Mouse (Mus musculus) embryonic fibroblast, embryonic 13.5 days (primary cell): ENCODE data around the gene Dlgap5.

ENCODE experiments used
- CTCF ChIP-seq: IDR thresholded peaks from 2 replicates; pipeline ENCODE4 v1.5.1; 2011; ENCODE audit warnings: mild to moderate bottlenecking, control low read depth, low read length, moderate library complexity, borderline replicate concordance; ENCODE audit not compliant: insufficient read depth
- POLR2A ChIP-seq: IDR thresholded peaks from 2 replicates; pipeline ENCODE4 v1.6.1; 2011; ENCODE audit warnings: low read depth, mild to moderate bottlenecking, control low read depth, low read length, moderate library complexity

- no peak for TF ChIP-seq POLR2A
- TF ChIP-seq CTCF, result no peak
Measured at GRCm38 (mm10) chr14:47417346-47417745, 861 bp downstream of the Dlgap5 start.
